Mouse (Mus musculus) MEL (cell line): ENCODE measurements at regions not wholly inside any gene's neighbourhood (a gene's known extent, or its start where the extent isn't known, plus 50 kb on each side); places are given as distances from the start of the nearest gene placed in this dataset.

Experiments
- CTCF ChIP-seq, 3 experiments: IDR thresholded peaks in 2 of 3; conservative IDR thresholded peaks in 1 of 3; 2 replicates each; pipeline ENCODE4 v1.5.1; 2011 to 2012; ENCODE audit warnings: low read length in 3 of 3, low read depth in 2 of 3, mild to moderate bottlenecking in 2 of 3, improper control_type of control experiment in 1 of 3, inconsistent platforms in 1 of 3, mixed read lengths in 1 of 3, moderate library complexity in 1 of 3; ENCODE audit not compliant: control insufficient read depth in 1 of 3, insufficient read depth in 1 of 3, poor library complexity in 1 of 3, severe bottlenecking in 1 of 3
- EP300 ChIP-seq, 2 experiments: IDR thresholded peaks; 2 replicates each; pipeline ENCODE4 v1.6.1; 2011; ENCODE audit warnings: improper control_type of control experiment in 2 of 2, low read length in 2 of 2, low read depth in 1 of 2, mild to moderate bottlenecking in 1 of 2
- GATA1 ChIP-seq: IDR thresholded peaks from 2 replicates; pipeline ENCODE4 v1.6.1; 2011; ENCODE audit warnings: low read depth, low read length, improper control_type of control experiment
- MAFK ChIP-seq: IDR thresholded peaks from 2 replicates; pipeline ENCODE4 v1.6.1; 2011; ENCODE audit warnings: low read depth, mild to moderate bottlenecking, low read length, improper control_type of control experiment, borderline replicate concordance
- MAX ChIP-seq: IDR thresholded peaks from 2 replicates; pipeline ENCODE4 v1.6.1; 2011; ENCODE audit warnings: low read length, improper control_type of control experiment
- MYC ChIP-seq: IDR thresholded peaks from 2 replicates; pipeline ENCODE4 v1.6.1; 2011; ENCODE audit warnings: low read depth, mild to moderate bottlenecking, low read length, improper control_type of control experiment, moderate library complexity
- NELFE ChIP-seq: IDR thresholded peaks from 2 replicates; pipeline ENCODE4 v1.6.1; 2011; ENCODE audit warnings: low read depth, low read length, improper control_type of control experiment
- POLR2A ChIP-seq, 2 experiments: IDR thresholded peaks; 2 replicates each; pipeline ENCODE4 v1.6.1; 2011 to 2012; ENCODE audit warnings: low read length in 2 of 2, mild to moderate bottlenecking in 2 of 2, control low read depth in 1 of 2, improper control_type of control experiment in 1 of 2, low read depth in 1 of 2, moderate library complexity in 1 of 2; ENCODE audit not compliant: control insufficient read depth in 1 of 2, insufficient read depth in 1 of 2, poor library complexity in 1 of 2
- TAL1 ChIP-seq: IDR thresholded peaks from 2 replicates; pipeline ENCODE4 v1.6.1; 2012; ENCODE audit warnings: mild to moderate bottlenecking, inconsistent platforms, low read length, moderate library complexity, mixed read lengths

DNA sequence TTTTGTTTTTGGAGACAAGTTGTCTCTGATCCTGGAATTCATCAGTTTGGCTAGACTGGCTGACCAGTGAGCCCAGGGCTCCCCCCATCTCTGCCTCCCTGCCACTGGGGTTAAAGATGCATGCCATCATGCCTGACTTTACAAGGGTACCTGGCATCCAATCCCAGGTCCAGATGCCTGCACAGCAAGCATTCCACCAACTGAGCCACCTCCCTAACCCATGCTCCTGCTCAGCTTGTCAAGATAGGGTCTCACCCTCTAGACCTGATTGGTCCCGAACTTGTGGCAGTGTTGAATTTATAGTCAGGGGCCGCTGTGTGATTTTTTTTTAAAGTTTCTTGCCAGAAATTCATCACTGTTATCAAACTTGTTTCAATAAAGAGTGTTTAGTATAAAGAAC is 111.4 kb upstream of the Mkln1 start:
- TF ChIP-seq MAFK (no peak), CTCF (IDR thresholded peaks at IDR 0.05 in 2 of 3, conservative IDR thresholded peaks at IDR 0.05 in 1 of 3; ENCODE audit: control insufficient read depth in 1 of 3, insufficient read depth in 1 of 3, low read depth in 2 of 3, low read length in 3 of 3, poor library complexity in 1 of 3, severe bottlenecking in 1 of 3) (no peak), GATA1 (no peak), TAL1 (no peak), MYC (no peak), MAX (no peak), POLR2A (IDR thresholded peaks at IDR 0.05; ENCODE audit: control insufficient read depth in 1 of 2, insufficient read depth in 1 of 2, low read depth in 1 of 2, low read length in 2 of 2, poor library complexity in 1 of 2) (no peak), EP300 (IDR thresholded peaks at IDR 0.05; ENCODE audit: low read depth in 1 of 2, low read length in 2 of 2) (no peak), NELFE (no peak)
